Mouse (Mus musculus): ENCODE measurements at regions not wholly inside any gene's neighbourhood (a gene's known extent, or its start where the extent isn't known, plus 50 kb on each side); places are given as distances from the start of the nearest gene placed in this dataset.

DNA sequence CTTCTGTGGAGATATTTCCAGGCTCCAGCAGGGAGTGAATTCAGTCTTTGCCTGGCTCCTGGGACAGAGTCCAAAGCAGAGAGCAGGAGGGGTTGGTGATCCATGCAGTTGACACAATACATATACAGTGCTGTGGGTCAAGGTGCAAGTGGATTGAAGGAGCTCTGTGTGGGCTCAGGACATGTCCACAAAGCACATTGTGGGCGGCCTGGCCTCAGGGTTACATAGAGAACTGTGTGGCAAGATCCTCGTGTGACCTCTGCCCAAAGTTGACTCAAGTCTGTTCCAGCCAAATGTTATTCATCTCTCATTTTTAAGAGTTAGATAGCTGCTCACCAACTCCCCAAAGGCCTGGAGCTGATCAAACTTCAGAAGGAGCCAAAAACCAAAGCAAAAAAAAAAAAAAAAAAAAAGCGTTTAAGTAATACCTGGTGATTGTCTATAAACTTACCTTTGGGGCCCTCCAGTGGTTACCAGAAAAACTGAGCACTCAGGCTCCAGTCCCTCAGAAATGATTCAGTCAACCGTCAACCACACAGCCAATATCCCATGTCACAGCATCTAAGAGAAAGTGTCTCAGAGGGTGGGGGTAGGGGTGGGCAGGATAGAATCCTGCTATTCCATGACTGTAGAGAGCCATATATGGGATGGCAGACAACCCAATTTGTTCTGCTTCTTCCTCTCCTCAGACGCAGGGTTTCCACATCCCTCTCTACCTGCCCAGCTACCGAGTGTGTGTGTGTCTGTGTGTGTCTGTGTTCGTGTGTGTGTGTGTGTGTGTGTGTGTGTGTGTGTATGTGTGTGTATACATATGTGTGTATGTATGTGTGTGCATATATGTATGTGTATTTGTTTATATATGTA is 91.9 kb upstream of the Far2 start:
- Histone ChIP-seq H3K36me3 (ENCODE audit: control insufficient read depth, insufficient read depth, low read length) (no peaks in the 10 kb centered on the region), H3K4me2 (ENCODE audit: low read length) (no peak overlapping the region), H3K4me1 (ENCODE audit: control insufficient read depth, insufficient read depth, low read depth, low read length) (no peaks in the 10 kb centered on the region; the same call in 1 of the 2 replicates), H3K9me3 (ENCODE audit: control insufficient read depth, low read length) (no peaks in the 10 kb centered on the region), H3K27me3 (replicated peaks; ENCODE audit: control insufficient read depth, insufficient read depth, low read length) (no peaks in the 10 kb centered on the region), H3K27ac (ENCODE audit: low read depth, low read length) (no peak overlapping the region), H3K4me3 (ENCODE audit: low read length) (no peak overlapping the region), H3K9ac (ENCODE audit: low read depth, low read length) (no peak overlapping the region)
- 72% methylated on average over 7 of the region's 7 CpGs for WGBS
- 0 out of 2 replicates have a peak, but pooled peaks have one; percentile 32 for ATAC-seq

DNA sequence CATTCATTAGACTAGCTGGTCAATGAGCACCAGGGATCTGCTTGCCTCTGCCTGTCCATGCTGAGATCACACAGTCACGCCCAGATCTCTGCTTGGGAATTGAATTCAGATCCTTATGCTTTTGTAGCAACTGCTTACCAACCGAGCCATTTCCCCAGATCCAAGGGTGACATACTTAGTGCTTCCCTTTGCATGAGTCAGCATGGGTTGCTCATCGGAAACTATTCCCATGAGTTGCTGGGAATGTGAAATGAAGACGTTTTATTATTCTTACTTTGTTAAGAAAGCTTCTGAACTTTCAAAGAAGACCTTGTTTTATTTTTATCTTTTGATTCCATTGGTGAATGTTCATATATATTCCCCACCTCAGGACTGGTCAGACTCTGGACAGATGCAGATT is 82.3 kb upstream of the Far2 start:
- no peak for ATAC-seq
- Histone ChIP-seq H3K4me1 (ENCODE audit: control insufficient read depth, insufficient read depth, low read depth, low read length) (no peaks in the 10 kb centered on the region), H3K27ac (ENCODE audit: low read depth, low read length) (no peak overlapping the region), H3K4me2 (ENCODE audit: low read length) (no peak overlapping the region), H3K27me3 (replicated peaks; ENCODE audit: control insufficient read depth, insufficient read depth, low read length) (no peaks in the 10 kb centered on the region), H3K4me3 (ENCODE audit: low read length) (no peak overlapping the region), H3K36me3 (ENCODE audit: control insufficient read depth, insufficient read depth, low read length) (no peaks in the 10 kb centered on the region), H3K9me3 (ENCODE audit: control insufficient read depth, low read length) (no peaks in the 10 kb centered on the region), H3K9ac (ENCODE audit: low read depth, low read length) (no peak overlapping the region)
- 87% methylated on average over 4 of the region's 4 CpGs for WGBS

GRCm38 (mm10) chr6:147970162-147970608 is 76.9 kb upstream of the Far2 start:
- H3K4me1 ChIP-seq (ENCODE audit: control insufficient read depth, insufficient read depth, low read depth, low read length) = no peaks in the 10 kb centered on the region
- no peak overlapping the region for H3K9ac ChIP-seq (ENCODE audit: low read depth, low read length)
- no peaks in the 10 kb centered on the region for H3K9me3 ChIP-seq (ENCODE audit: control insufficient read depth, low read length)
- no peaks in the 10 kb centered on the region for H3K27me3 ChIP-seq (replicated peaks; ENCODE audit: control insufficient read depth, insufficient read depth, low read length)
- ATAC-seq = no peak
- no peaks in the 10 kb centered on the region for H3K36me3 ChIP-seq (ENCODE audit: control insufficient read depth, insufficient read depth, low read length)
- no peak overlapping the region for H3K4me3 ChIP-seq (ENCODE audit: low read length)
- 80% methylated on average over 2 of the region's 2 CpGs for WGBS
- H3K27ac ChIP-seq (ENCODE audit: low read depth, low read length) = no peak overlapping the region
- no peak overlapping the region for H3K4me2 ChIP-seq (ENCODE audit: low read length)

GRCm38 (mm10) chr6:147972552-147972951 is 74.5 kb upstream of the Far2 start:
- Histone ChIP-seq H3K36me3 (ENCODE audit: control insufficient read depth, insufficient read depth, low read length) (no peaks in the 10 kb centered on the region), H3K4me1 (ENCODE audit: control insufficient read depth, insufficient read depth, low read depth, low read length) (no peaks in the 10 kb centered on the region), H3K9ac (ENCODE audit: low read depth, low read length) (no peak overlapping the region), H3K4me3 (ENCODE audit: low read length) (no peak overlapping the region), H3K9me3 (ENCODE audit: control insufficient read depth, low read length) (no peaks in the 10 kb centered on the region), H3K27ac (ENCODE audit: low read depth, low read length) (no peak overlapping the region), H3K4me2 (ENCODE audit: low read length) (no peak overlapping the region), H3K27me3 (replicated peaks; ENCODE audit: control insufficient read depth, insufficient read depth, low read length) (no peaks in the 10 kb centered on the region)
- no peak for ATAC-seq
- WGBS = 74% methylated on average over 1 of the region's 1 CpGs

- Histone ChIP-seq H3K4me1 (ENCODE audit: control insufficient read depth, insufficient read depth, low read depth, low read length) (no peaks in the 10 kb centered on the region), H3K9me3 (ENCODE audit: control insufficient read depth, low read length) (no peaks in the 10 kb centered on the region), H3K36me3 (ENCODE audit: control insufficient read depth, insufficient read depth, low read length) (no peaks in the 10 kb centered on the region), H3K4me2 (ENCODE audit: low read length) (no peak overlapping the region), H3K27ac (ENCODE audit: low read depth, low read length) (no peak overlapping the region), H3K27me3 (replicated peaks; ENCODE audit: control insufficient read depth, insufficient read depth, low read length) (no peaks in the 10 kb centered on the region), H3K4me3 (ENCODE audit: low read length) (no peak overlapping the region), H3K9ac (ENCODE audit: low read depth, low read length) (no peak overlapping the region)
- WGBS = 87% methylated on average over 2 of the region's 2 CpGs
- no peak for ATAC-seq
Measured at GRCm38 (mm10) chr6:147973059-147973458, 74.0 kb upstream of the Far2 start.

GRCm38 (mm10) chr6:147975917-147976316 is 71.1 kb upstream of the Far2 start:
- Histone ChIP-seq H3K36me3 (ENCODE audit: control insufficient read depth, insufficient read depth, low read length) (no peaks in the 10 kb centered on the region), H3K9me3 (ENCODE audit: control insufficient read depth, low read length) (no peaks in the 10 kb centered on the region), H3K4me1 (ENCODE audit: control insufficient read depth, insufficient read depth, low read depth, low read length) (no peaks in the 10 kb centered on the region), H3K4me2 (ENCODE audit: low read length) (no peak overlapping the region), H3K4me3 (ENCODE audit: low read length) (no peak overlapping the region), H3K9ac (ENCODE audit: low read depth, low read length) (no peak overlapping the region), H3K27me3 (replicated peaks; ENCODE audit: control insufficient read depth, insufficient read depth, low read length) (no peaks in the 10 kb centered on the region), H3K27ac (ENCODE audit: low read depth, low read length) (no peak overlapping the region)
- ATAC-seq = no peak
- WGBS = 79% methylated on average over 1 of the region's 1 CpGs

GRCm38 (mm10) chr6:147989381-147989780 is 57.7 kb upstream of the Far2 start:
- no peaks in the 10 kb centered on the region for H3K9me3 ChIP-seq (ENCODE audit: control insufficient read depth, low read length)
- no peak overlapping the region for H3K4me3 ChIP-seq (ENCODE audit: low read length)
- no peak overlapping the region for H3K4me2 ChIP-seq (ENCODE audit: low read length)
- H3K4me1 ChIP-seq (ENCODE audit: control insufficient read depth, insufficient read depth, low read depth, low read length) = no peaks in the 10 kb centered on the region
- H3K36me3 ChIP-seq (ENCODE audit: control insufficient read depth, insufficient read depth, low read length) = no peaks in the 10 kb centered on the region
- H3K27ac ChIP-seq (ENCODE audit: low read depth, low read length) = no peak overlapping the region
- no peak overlapping the region for H3K9ac ChIP-seq (ENCODE audit: low read depth, low read length)
- WGBS = 79% methylated on average over 4 of the region's 4 CpGs
- ATAC-seq = no peak
- H3K27me3 ChIP-seq (replicated peaks; ENCODE audit: control insufficient read depth, insufficient read depth, low read length) = no peaks in the 10 kb centered on the region
